Mouse (Mus musculus) left cerebral cortex, postnatal 10 days (tissue): Measurements from ENCODE around the gene Hnrnpr. TPM values are rescaled to one million over a fixed set of nuclear protein-coding genes. Genes with fewer than 3 reads are reported as not detected.

Experiments
- DNase-seq, 2 experiments: peaks; one replicate each; pipeline ENCODE4 v3.0.0; 2021 to 2022; ENCODE audit warnings: low spot score in 2 of 2, mixed read lengths in 1 of 2; ENCODE audit errors: extremely low spot score in 1 of 2
- intact Hi-C: fragments of 180-260 bp; cut with DNase I; formaldehyde crosslinking; loops from one replicate; pipeline ENCODE4 v1.15.1; 2025
- total RNA-seq, 2 experiments: library from RNA; stranded (reverse); gene quantifications; 2 replicates each; pipeline ENCODE4 v1.2.3; 2021

The Hnrnpr gene
- total RNA-seq, 2 experiments from 2014 or later: 107 to 121 TPM

GRCm38 (mm10) chr4:136295941-136296340, 14.8 kb upstream of the Hnrnpr start:
- DNase-seq: no peak
- intact Hi-C loops: no loop called here

- intact Hi-C loops: no loop called here
- DNase-seq: no peak
Observed at GRCm38 (mm10) chr4:136302462-136302861, 8.3 kb upstream of the Hnrnpr start.

GRCm38 (mm10) chr4:136304181-136304580, 6.6 kb upstream of the Hnrnpr start:
- DNase-seq: peak in 1 of 2 experiments; percentile 47
- intact Hi-C loops: no loop called here

- no peak for DNase-seq
- intact Hi-C loops: no loop called here
Observed at GRCm38 (mm10) chr4:136308355-136308754, 2.4 kb upstream of the Hnrnpr start.

- peak in 1 of 2 experiments; percentile 58 for DNase-seq
- intact Hi-C loops: loop anchor here (5.0 kb wide), 1 partner anchor 47 kb away; no protein-coding TSS in a partner anchor
Observed at GRCm38 (mm10) chr4:136309780-136310179, 962 bp upstream of the Hnrnpr start.

- DNase-seq: peak in 1 of 2 experiments; percentile 74
- intact Hi-C loops: loop anchor here (5.0 kb wide), 1 partner anchor 49 kb away; no protein-coding TSS in a partner anchor
Observed at GRCm38 (mm10) chr4:136311042-136311999, 579 bp downstream of the Hnrnpr start.

- DNase-seq: no peak
- intact Hi-C loops: loop anchor here (5.0 kb wide), 1 partner anchor 50 kb away; no protein-coding TSS in a partner anchor
Observed at GRCm38 (mm10) chr4:136312616-136313015, 1.9 kb downstream of the Hnrnpr start.

GRCm38 (mm10) chr4:136317667-136318066, 6.9 kb downstream of the Hnrnpr start:
- DNase-seq: no peak
- intact Hi-C loops: no loop called here

GRCm38 (mm10) chr4:136320016-136320415, 9.3 kb downstream of the Hnrnpr start:
- intact Hi-C loops: no loop called here
- no peak for DNase-seq

GRCm38 (mm10) chr4:136324226-136324625, 13.5 kb downstream of the Hnrnpr start:
- no peak for DNase-seq
- intact Hi-C loops: no loop called here

GRCm38 (mm10) chr4:136327238-136327637, 16.5 kb downstream of the Hnrnpr start:
- no peak for DNase-seq
- intact Hi-C loops: no loop called here

- intact Hi-C loops: no loop called here
- DNase-seq: no peak
Observed at GRCm38 (mm10) chr4:136328115-136328514, 17.4 kb downstream of the Hnrnpr start.

- no peak for DNase-seq
- intact Hi-C loops: no loop called here
Observed at GRCm38 (mm10) chr4:136331709-136332108, 21.0 kb downstream of the Hnrnpr start.

GRCm38 (mm10) chr4:136333191-136333590, 22.4 kb downstream of the Hnrnpr start:
- intact Hi-C loops: no loop called here
- DNase-seq: no peak

- DNase-seq: no peak
- intact Hi-C loops: no loop called here
Observed at GRCm38 (mm10) chr4:136335065-136335464, 24.3 kb downstream of the Hnrnpr start.

GRCm38 (mm10) chr4:136337129-136337528, 26.4 kb downstream of the Hnrnpr start:
- intact Hi-C loops: no loop called here
- DNase-seq: peak in 1 of 2 experiments; percentile 40

GRCm38 (mm10) chr4:136349616-136350015, 38.9 kb downstream of the Hnrnpr start:
- no peak for DNase-seq
- intact Hi-C loops: no loop called here

GRCm38 (mm10) chr4:136357026-136357425, 46.3 kb downstream of the Hnrnpr start:
- no peak for DNase-seq
- intact Hi-C loops: no loop called here

GRCm38 (mm10) chr4:136357429-136357828, 46.7 kb downstream of the Hnrnpr start:
- intact Hi-C loops: no loop called here

GRCm38 (mm10) chr4:136367856-136368255, 57.1 kb downstream of the Hnrnpr start:
- intact Hi-C loops: loop anchor here (5.0 kb wide), 1 partner anchor 249 kb away; no protein-coding TSS in a partner anchor
- DNase-seq: no peak

More at GRCm38 (mm10) chr4:136357429-136357828, 46.7 kb downstream of the Hnrnpr start:
- DNase-seq: no peak
